1 mouse cellular context compared by ENCODE assay signal in the genomic region with DNA sequence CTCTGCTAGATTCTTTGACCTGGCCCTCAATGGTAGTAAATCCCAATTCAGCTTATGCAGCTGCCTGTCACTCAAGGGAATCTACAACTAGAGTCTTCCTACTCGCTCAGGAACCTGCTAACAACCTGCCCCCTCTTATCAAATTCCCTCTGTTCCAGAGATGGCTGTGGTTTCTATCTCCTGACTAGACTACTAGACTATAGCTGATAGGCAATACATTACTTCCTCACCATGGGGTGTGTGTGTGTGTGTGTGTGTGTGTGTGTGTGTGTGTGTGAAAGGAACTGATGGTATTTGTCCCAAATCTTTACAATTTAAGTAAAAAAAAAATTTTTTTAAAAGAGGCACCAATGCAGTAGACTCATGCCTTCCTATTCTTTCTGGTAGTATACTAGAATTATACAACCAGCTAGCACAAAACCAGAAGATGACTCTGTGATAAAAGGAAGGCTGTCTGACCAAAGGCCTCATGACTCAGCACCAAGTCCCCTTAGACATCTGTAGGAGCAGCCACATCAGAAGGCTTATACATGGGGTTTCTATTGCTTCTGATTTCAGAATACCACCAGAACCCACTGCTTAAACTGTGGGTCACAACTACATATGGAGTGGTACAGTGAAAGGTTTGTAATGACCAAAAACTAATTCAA.
A peak's percentile ranks its signal among the peaks of the same experiment; 100 is the strongest.
TF ChIP-seq lines count a peak whose summit lies in the region.

No protein-coding gene starts in this region.

TF ChIP-seq in MEL, 35 proteins besides CTCF, POLR2A, EP300 and RAD21:
- TF ChIP-seq SMC3 (IDR thresholded peaks at IDR 0.05; ENCODE audit: low read depth, low read length) (no peak), MXI1 (IDR thresholded peaks at IDR 0.05; ENCODE audit: low read depth, low read length) (0 out of 2 replicates have a peak, but pooled peaks have one; percentile 60), E2F4 (IDR thresholded peaks at IDR 0.05; ENCODE audit: borderline replicate concordance, low read depth, low read length) (no peak), GABPA (IDR thresholded peaks at IDR 0.05; ENCODE audit: low read depth, low read length) (peak; percentile 74; the same call in 1 of the 2 replicates), NELFE (IDR thresholded peaks at IDR 0.05; ENCODE audit: low read depth, low read length) (no peak), CHD1 (IDR thresholded peaks at IDR 0.05; ENCODE audit: low read depth, low read length) (no peak), CHD2 (IDR thresholded peaks at IDR 0.05; ENCODE audit: low read length) (no peak), MAX (IDR thresholded peaks at IDR 0.05; ENCODE audit: low read length) (no peak), SIN3A (IDR thresholded peaks at IDR 0.05; ENCODE audit: low read length) (peak; percentile 62; the same call in 1 of the 2 replicates), KAT2A (conservative IDR thresholded peaks at IDR 0.05; ENCODE audit: low read depth, low read length) (no peak), BHLHE40 (IDR thresholded peaks at IDR 0.05; ENCODE audit: borderline replicate concordance, low read depth, low read length) (0 out of 2 replicates have a peak, but pooled peaks have one; percentile 58), ZKSCAN1 (IDR thresholded peaks at IDR 0.05; ENCODE audit: low read depth, low read length) (no peak), ELF1 (IDR thresholded peaks at IDR 0.05; ENCODE audit: low read depth, low read length) (peak; percentile 52; the same call in 1 of the 2 replicates), TBP (IDR thresholded peaks at IDR 0.05; ENCODE audit: low read depth, low read length) (no peak), POLR2AphosphoS2 (IDR thresholded peaks at IDR 0.05; ENCODE audit: low read length) (no peak), ZNF384 (IDR thresholded peaks at IDR 0.05; ENCODE audit: low read depth, low read length) (peak; percentile 89), ETS1 (IDR thresholded peaks at IDR 0.05; ENCODE audit: low read depth, low read length) (peak; percentile 93), ZC3H11A (IDR thresholded peaks at IDR 0.05; ENCODE audit: low read depth, low read length) (no peak), HCFC1 (IDR thresholded peaks at IDR 0.05; ENCODE audit: low read depth, low read length) (peak; percentile 58; the same call in 1 of the 2 replicates), MYC (IDR thresholded peaks at IDR 0.05; ENCODE audit: low read depth, low read length) (no peak; the same call in 1 of the 2 replicates), MYB (IDR thresholded peaks at IDR 0.05; ENCODE audit: low read depth, low read length) (no peak), RCOR1 (IDR thresholded peaks at IDR 0.05; ENCODE audit: low read depth, low read length) (peak; percentile 95), POLR2AphosphoS5 (IDR thresholded peaks at IDR 0.05; ENCODE audit: borderline replicate concordance, low read depth, low read length) (no peak), MAFK (IDR thresholded peaks at IDR 0.05; ENCODE audit: borderline replicate concordance, low read depth, low read length) (peak; percentile 66; the same call in 1 of the 2 replicates), USF1 (IDR thresholded peaks at IDR 0.05; ENCODE audit: low read depth, low read length) (no peak), NRF1 (IDR thresholded peaks at IDR 0.05; ENCODE audit: insufficient read depth, low read depth, low read length, poor library complexity, severe bottlenecking) (no peak), GATA1 (IDR thresholded peaks at IDR 0.05; ENCODE audit: low read depth, low read length) (peak; percentile 95), USF2 (IDR thresholded peaks at IDR 0.05; ENCODE audit: borderline replicate concordance in 1 of 2, insufficient read depth in 1 of 2, low read depth in 1 of 2, low read length in 2 of 2) (no peak), MEF2A (IDR thresholded peaks at IDR 0.05; ENCODE audit: extremely low read depth, insufficient replicate concordance, low read depth, low read length, poor library complexity, severe bottlenecking) (no peak), UBTF (IDR thresholded peaks at IDR 0.05; ENCODE audit: borderline replicate concordance, insufficient read depth, low read depth, low read length) (no peak), ZMIZ1 (IDR thresholded peaks at IDR 0.05; ENCODE audit: low read depth, low read length) (no peak), TCF12 (IDR thresholded peaks at IDR 0.05; ENCODE audit: low read depth, low read length) (peak; percentile 97), MAZ (IDR thresholded peaks at IDR 0.05; ENCODE audit: low read depth, low read length) (peak; percentile 68; the same call in 1 of the 2 replicates), JUND (IDR thresholded peaks at IDR 0.05; ENCODE audit: low read depth, low read length) (no peak), TAL1 (IDR thresholded peaks at IDR 0.05; ENCODE audit: low read length) (peak; percentile 86)
TF ChIP-seq in MEL: peak in this region for 14.
